Mouse (Mus musculus): ENCODE data around the gene Ctnna3.

Gene Ctnna3

DNA sequence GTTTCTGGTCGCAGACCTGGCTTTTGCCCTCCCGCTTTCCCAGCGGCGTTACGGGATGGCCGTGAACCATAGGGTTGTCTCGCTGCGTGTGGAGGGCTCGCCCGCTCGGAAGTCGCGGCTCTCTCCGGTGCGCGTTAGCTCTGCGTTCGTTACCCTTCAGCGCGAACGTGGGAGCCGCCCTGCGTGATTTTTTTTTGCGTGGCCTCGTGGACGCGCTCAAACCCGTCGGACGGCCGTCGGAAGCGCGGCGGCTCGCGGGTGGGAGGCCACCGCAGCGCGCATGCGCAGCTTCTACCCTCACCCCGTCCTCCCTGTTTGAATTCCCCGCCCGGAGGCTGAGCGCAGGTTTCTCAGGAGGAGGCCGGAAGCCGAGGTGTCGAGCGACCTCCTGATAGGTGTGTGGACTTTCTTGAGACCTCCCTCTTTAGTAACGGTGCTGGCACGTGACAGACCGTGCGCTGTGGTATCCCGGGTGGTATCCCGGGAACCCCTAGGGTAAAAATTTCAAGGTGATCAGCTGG is at the start of gene Ctnna3:
Gene Ctnna3 (plus strand): TSS at position 314 of the 521 bp plus-strand sequence.
- under 1% methylated on average over 55 of the region's 55 CpGs for WGBS

DNA sequence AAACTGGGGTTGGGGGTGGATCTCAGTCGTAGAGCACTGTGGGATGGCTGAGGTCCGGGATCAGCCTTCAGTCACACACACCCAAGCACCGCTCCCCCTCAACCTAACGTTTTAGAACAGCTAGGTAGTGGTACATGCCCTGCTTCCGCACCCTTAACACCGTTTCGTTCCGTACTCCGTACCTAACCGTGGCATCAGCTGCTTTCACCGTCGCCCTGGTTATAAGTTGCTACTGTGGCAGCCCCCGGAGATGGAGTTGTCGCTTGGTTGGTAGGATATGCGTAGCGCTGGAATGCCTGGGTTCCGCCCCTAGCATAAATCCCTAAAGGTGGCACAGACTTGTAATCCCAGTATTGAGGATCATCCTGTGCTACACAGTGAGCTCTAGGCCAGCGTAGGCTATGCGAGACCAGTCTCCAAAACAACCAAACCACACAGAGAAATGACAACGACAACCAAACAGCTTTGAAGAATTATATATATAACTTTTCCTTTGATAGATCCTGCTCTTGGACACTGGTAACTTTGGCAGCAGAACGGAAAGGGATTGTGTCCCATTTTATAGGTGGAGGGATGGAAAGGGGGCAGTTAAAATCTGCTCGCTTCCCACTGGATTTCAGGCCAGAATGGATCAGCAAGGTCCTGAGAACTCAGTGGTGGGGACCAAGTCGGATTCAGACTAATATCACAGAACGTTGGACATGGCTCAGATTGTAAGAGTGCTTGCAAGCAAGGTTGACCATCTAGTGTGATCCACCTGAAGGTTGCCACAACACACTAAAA is 48.2 kb upstream of the Ctnna3 start, which contains the start of gene Sirt1:
Gene Sirt1 (minus strand): TSS at position 207 of the 783 bp plus-strand sequence.
- 7% methylated on average over 24 of the region's 24 CpGs for WGBS

DNA sequence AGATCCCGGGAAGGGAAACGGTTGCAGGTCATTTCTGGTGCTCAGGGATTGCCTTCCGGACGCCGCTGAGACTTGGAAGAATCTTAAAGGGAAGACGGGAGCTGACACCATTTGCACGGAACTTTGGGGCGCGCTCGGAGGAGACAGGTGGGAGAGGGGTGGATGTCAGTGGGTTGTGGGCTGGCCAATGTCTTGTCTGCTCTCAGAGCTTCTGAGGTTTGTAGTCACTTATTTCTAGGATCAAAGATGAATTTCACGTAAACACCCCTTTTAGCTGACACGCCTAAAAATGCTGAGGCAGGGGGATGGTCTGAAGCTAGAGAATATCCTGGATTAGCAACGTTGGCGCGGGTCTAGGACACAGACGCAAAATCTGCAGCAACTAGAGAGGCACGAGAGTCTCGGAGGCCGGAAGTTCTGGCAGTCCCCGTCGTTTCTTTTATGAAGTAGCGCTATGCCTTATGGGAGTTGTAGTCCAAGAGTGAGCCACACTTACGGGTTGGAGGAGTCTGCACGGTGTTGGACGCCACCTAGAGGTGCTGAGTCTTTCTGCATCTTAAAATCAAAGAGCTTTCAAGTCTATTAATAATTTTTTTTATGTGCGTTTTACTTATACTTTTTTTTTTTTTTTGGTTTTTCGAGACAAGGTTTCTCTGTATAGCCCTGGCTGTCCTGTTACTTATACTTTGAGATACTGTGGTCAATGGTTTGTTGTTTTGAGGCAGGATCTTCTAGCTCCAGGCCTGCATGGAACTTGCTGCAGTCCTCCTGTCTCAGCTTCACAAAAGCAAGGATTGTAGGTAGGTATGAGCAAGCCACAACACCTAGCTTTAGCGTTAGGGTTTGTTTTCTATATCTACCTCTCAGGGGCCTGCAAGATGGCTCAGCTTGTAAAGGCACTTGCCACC is 47.3 kb upstream of the Ctnna3 start, which contains the start of gene Dnajc12:
Gene Dnajc12 (plus strand): TSS at position 72 of the 908 bp plus-strand sequence.
- WGBS: under 1% methylated on average over 28 of the region's 28 CpGs

DNA sequence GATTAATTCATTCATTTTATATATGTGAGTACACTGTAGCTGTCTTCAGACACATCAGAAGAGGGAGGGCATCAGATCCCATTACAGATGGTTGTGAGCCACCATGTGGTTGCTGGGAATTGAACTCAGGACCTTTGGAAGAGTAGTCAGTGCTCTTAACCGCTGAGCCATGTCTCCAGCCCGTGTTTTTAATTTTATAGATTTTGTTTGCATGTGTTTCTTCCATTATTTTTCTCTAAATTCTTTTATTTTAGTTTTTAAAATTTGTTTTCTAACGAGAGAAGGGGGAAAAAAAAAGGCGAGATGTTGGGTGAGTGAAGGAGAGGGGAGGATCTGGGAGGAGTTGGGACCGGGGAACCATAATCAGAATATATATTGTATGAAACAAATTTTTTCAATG is 44.0 kb upstream of the Ctnna3 start:
- 23% methylated on average over 5 of the region's 5 CpGs for WGBS

DNA sequence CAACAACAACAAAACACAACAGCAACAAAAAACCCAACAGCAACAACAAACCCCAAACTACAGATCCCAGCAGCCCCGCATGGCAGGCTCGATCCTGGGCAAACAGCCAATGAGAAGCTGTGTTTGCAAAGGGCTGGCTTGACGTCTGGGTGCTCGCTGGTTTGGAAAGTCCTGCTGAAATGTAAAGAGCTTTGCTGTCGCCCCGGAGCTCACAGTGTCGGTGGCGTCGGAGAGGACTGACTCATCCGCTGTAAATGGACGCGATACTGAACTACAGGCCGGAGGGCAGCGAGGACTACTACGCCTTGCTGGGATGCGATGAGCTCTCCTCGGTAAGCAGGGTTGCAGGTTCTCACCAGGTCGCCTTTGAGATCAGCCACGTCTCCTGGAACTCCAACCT is 43.5 kb upstream of the Ctnna3 start:
- under 1% methylated on average over 19 of the region's 19 CpGs for WGBS

DNA sequence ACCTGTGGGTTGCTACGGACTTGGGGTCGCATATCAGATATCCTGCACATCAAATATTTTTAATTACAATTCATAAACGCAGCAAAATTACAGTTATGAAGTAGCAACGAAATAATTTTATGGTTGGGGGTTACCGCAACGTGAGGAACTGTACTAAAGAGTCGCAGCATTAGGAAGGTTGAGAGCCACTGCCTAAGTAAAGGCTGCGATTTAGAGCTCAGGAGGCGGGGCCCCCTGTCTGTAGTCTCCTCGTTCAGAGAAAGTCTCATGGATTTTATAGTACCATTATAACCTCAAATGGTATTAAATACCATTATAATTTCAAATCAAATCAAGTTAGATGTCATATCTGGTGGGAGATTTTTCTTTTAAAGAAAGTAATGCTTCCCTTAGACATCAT is 42.9 kb upstream of the Ctnna3 start:
- WGBS: 4% methylated on average over 10 of the region's 10 CpGs

DNA sequence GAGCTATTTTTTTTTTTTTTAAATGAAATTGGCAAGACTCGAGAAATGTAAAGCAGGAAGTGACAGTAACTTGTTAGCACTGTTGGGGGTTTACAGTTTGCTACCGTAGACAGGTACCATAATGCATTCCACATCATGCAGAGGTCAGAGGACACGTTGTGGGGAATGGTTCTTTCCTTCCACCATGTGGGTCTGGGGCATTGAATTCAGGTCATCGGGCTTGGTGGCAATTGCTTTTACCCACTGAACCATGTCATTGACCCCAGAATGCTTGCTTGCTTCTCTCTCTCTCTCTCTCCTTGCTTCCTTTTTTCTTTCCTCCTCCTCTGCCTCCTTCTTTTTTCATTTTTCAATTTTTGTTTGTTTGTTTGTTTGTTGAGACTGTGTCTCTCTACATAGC is 41.0 kb upstream of the Ctnna3 start:
- WGBS: 72% methylated on average over 4 of the region's 4 CpGs

DNA sequence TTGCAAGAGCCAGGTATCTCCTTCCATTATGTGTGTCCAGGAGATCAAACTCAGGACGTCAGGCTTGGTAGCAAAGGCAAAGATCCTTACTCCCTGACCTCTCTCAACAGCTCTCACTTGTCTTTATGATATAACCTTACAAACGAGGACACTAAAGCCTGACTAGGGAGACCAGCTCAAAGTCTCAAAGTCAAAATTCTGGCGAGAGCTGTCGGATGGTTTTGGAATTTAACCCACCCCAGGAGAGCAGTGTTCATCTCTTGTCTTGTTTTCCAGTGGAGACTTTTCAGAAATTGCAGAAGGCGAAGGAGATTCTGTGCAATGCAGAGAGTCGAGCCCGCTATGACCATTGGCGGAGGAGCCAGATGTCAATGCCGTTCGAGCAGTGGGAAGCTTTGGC is 32.9 kb upstream of the Ctnna3 start:
- 94% methylated on average over 10 of the region's 10 CpGs for WGBS

DNA sequence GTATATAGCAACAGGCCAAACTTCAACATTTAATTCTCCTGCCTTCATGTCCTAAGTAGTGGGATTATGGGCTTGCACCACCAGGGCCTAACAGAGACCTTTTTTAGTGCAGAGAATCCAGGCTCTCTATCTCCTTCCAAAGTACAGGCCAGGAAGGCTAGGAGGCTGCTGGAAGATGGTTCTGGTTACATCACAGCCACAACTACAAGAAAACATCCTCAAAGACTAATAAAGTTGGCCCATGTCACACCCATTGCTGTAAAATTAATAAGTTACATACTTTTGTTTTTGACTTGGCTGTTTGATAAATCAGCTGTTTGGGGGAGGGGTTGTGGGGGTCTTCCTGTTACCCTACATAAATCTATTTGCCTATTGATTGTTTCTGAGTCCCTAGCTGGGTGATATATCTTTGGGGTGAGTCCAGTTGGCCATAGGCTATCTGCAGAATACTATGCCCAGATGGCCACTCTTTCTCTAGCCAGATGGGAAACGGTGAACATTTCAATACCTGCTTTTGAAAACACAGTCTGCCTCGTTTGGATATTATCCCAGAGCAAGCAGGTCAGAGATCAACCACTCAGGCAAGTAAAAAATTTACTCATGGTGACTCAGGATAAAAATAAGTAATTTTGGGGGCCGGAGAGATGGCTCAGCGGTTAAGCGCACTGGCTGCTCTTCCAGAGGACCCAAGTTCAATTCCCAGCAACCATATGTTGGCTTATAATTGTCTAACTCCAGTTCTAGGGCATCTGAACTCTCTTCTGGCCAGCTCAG is 27.0 kb upstream of the Ctnna3 start:
- 83% methylated on average over 5 of the region's 5 CpGs for WGBS

DNA sequence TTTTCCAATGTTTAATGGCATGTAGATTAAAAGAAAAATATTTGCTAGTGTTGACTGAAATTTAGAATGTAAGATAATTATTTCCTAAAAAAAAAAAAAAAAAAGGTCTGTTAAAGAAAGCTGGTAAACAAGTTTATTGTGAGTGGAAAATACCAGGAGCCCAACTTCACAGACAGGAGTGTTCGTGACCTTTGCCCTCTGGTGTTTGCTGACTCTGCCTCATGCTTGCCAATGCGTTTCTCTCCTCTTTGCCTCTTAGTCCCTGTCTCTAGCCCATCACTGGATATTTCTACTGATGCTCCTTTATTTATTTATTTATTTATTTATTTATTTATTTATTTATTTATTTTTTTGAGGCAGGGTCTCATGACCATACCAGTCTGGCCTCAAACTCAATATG is 26.3 kb upstream of the Ctnna3 start:
- 93% methylated on average over 2 of the region's 2 CpGs for WGBS

DNA sequence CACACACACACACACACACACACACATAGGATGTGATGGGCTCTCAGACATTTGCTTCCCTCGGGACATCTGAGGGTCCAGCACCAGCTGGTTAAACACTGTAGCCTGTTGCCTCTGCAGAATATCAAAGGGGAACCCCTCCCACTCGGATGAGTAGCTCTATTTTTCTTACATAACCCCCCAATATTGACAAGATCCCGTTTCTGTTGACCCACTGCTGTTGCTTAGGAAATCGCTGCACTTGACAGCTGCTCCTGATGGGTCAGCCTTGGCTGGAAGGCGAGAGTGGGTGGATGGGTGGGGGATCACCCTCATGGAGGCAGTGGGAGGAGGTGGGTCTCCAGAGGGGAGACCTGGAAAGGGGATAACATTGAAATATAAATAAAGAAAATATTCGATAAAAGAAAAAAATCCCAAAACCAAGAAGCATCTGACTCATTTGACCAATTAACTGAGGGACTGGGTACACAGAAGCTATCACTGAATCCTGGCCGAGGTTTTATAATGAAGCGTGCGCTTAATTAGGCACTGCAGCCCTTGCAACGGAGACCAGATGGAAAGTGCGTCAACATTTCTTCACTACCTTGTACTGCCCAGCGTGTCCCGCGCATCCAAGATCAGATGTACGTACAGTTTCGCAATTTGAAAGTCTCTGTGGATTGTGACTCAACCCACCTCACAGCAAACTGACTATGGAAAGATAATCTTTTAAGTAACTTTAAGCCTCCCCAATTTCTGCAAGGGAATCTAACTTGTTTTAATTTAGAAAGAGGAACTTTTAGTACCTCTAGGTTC is 19.5 kb upstream of the Ctnna3 start:
- 41% methylated on average over 16 of the region's 16 CpGs for WGBS

DNA sequence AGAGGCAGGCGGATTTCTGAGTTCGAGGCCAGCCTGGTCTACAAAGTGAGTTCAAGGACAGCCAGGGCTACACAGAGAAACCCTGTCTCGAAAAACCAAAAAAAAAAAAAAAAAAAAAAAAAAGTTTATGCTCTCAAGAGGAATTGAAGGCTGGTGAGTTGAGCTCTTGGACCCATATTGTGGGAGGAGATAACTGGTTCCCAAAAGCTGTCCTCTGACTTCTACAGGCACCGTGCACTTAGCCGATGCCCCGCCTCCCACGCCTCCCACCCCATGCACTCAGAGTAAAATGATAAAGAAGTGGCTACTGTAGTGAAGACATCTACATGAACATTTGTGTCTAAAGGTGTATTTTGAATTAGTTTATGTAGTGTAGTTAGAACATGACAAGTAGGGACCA is 18.2 kb upstream of the Ctnna3 start:
- 97% methylated on average over 6 of the region's 7 CpGs for WGBS

DNA sequence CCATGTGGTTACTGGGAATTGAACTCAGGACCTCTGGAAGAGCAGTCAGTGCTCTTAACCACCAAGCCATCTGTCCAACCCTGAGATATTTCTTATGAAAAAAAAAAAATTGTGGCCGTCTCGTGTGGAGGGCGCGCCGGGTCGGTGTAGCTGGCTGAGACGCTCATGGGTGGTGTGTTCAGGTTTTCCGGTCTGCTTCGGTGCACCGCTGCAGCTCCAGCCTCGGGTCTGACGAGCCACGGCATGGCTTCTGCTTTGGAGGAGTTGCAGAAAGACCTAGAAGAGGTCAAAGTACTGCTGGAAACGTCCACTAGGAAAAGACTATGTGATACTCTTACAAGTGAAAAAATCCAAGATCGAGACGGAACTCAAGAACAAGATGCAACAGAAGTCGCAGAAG is 17.1 kb upstream of the Ctnna3 start:
- 90% methylated on average over 17 of the region's 17 CpGs for WGBS

DNA sequence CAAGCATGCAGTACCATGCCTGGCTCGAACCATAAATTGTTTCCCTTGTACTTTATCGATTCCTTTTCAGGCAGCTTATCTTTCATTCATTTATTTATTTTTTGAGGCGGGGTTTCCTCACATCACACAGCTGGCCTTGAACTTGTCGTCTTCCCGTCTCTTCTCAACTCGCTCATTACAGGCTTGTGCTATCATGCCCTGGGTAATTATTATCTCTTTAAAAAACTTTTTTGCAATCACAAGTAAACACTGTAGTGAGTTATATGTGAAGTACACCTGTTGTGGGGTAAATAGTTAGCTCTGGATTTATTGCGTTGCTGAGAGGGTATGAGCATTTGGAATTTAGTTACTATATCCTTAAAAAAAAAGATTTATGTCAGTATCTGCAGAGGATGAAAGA is 14.6 kb upstream of the Ctnna3 start:
- WGBS: 85% methylated on average over 7 of the region's 7 CpGs

DNA sequence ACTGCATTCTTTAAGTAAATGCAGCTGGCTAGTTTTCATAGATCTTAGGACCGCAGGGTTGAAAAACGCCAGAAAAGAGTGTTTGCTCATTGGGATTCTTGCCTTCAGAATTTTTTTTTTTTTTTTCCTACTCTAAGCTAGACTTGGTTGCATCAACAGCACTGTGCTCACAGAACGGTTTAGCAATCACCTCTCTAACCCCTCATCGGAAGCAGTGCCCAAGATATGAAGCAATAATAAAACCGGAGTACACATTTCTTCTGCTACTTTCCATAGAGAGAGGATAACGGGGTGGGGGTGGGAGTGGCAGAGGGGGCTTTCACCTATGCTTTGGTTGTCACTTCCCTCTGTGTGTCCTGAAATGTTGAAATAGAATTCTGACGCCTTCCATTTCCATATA is 14.0 kb upstream of the Ctnna3 start:
- 70% methylated on average over 7 of the region's 7 CpGs for WGBS

DNA sequence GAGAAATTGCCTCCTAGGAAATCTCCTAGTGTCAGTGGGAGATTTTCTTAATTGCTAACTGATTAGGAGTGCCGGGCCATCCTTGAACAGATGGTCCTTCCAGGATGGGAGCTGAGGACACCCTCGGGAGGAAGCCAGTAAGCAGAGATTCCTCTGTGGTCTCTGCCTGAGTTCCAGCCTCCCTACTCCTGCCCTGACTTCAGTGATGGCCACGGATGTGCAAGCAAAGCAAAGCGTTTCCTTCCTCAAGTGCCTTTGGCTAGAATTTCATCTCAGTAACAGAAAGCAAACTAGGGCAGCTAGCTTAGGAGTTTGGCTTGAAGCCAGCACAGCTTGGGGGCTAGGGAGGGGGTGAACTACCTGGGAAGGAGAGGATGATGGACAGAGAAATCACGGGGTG is 12.8 kb upstream of the Ctnna3 start:
- WGBS: 53% methylated on average over 5 of the region's 5 CpGs

DNA sequence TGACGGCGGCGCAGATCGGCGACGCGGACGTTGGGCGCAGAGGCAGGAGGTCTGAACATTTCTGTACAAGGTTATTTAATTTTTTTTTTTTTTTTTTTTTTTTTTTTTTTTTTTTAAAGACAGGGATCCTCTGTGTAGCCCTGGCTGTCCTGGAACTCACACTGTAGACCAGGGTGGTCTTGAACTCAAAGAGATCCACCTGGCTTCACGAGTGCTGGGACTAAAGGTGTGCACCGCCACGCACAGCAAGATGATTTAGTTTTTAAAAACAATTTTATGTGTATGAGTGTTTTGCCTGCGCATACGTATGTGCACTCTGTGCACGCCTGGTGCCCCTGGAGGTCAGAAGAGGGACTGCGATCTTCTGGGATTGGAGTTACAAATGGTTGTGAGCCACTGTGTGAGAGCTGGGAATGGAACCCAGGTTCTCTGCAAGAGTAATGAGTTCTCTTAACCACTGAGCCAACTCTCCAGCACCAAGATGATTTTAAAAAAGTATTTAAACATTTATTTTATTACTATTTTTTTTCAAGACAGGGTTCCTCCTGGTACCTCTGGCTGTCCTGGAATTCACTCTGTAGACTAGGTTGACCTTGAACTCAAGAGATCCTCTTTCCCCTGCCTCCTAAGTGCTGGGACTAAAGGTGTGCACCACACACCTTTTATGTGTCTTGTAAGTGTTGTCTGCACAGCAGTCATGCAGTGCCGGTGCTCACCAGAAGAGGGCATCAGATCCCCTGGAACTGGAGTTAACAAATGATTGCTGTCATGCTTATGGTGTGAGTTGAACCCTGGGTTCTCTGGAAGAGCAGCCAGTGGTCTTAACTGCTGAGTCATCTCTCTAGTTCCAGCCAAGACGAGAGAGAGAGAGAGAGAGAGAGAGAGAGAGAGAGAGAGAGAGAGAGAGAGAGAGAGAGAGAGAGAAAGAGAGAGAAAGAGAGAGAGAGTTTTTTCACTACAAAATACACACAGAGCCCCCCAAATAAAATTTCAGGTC is 7.9 kb upstream of the Ctnna3 start, which contains the start of gene Gm7075:
Gene Gm7075 (minus strand): TSS at position 51 of the 997 bp plus-strand sequence.
- 87% methylated on average over 18 of the region's 18 CpGs for WGBS

DNA sequence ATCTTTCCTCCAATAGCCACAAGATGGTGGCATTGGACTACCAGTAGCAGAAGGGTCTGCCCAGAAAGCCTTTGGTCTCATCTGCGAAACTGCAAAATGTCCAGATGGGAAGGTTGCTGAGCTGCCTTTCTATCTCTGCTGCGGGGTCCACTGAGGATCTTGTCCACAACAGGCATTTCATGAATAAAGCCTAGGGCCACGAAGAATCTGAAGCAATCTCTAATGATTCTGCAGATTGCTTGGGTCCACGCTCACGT is 7.2 kb upstream of the Ctnna3 start:
- 58% methylated on average over 5 of the region's 5 CpGs for WGBS

DNA sequence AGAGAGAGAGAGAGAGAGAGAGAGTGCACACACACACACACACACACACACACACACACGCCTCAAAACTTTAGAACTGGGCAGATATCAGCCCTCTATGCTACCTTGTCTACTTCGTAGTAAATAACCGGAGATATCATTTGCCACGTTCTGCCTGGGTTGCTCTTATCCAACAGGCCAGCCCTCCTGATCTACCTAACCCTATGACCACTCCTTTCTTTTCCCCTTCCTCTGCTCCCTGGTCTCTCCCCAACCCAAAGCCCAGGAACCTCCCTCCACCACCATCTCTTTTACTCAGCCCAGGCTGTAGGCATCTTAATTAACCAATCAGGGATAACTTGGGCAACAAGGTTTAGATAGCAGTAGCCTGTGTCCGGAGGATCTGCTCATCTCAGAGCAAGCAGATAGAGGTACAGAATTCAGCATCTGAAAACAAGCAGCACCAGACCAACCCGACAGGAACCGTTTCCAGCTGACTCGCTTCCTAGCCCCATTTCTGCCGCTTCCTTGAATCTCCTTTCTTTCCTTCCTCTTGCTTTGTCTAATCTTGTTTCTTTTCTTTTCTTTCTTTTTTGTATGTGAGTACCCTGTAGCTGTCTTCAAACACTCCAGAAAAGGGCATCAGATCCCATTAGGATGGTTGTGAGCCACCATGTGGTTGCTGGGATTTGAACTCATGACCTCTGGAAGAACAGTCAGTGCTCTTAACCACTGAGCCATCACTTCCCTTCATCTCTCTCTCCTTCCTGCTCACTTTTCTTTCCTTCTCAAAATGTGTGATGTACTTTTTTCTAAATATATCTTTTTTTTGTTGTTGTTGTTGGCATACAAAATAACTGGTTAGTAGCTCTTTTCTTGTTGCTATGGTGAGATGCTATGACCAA is 6.1 kb upstream of the Ctnna3 start:
- 75% methylated on average over 9 of the region's 9 CpGs for WGBS
